Mouse (Mus musculus) hindbrain, postnatal 0 days (tissue): ENCODE measurements around the gene Pecam1. TPM values are rescaled to one million over a fixed set of nuclear protein-coding genes. Genes with fewer than 3 reads are reported as not detected.
"Not testable (repeated sequence)": the region's sequence is repeated elsewhere in the genome, so short reads cannot be mapped to it uniquely, and the experiment has no call there.

Experiments
- ATAC-seq: fragments of 200-750 bp; cut with Nextera tagmentation; 2 replicates; pipeline ENCODE4 v1.8.0; 2017; ENCODE audit warnings: mild to moderate bottlenecking, moderate TSS enrichment, moderate library complexity
- DNase-seq: peaks from one replicate; pipeline ENCODE4 v3.0.0-alpha.2; 2015; ENCODE audit warnings: low spot score
- H3K27ac ChIP-seq: fragments of 300-500 bp; sonication (generic); 2 replicates; pipeline ENCODE4 v1.5.1; 2014; ENCODE audit warnings: mild to moderate bottlenecking
- H3K27me3 ChIP-seq: fragments of 300-500 bp; sonication (generic); 2 replicates; pipeline ENCODE4 v1.6.1; 2014; ENCODE audit warnings: low read length, mixed read lengths; ENCODE audit not compliant: insufficient read depth
- H3K36me3 ChIP-seq: fragments of 300-500 bp; sonication (generic); 2 replicates; pipeline ENCODE4 v1.6.1; 2014; ENCODE audit warnings: low read length, mixed read lengths; ENCODE audit not compliant: insufficient read depth
- H3K4me1 ChIP-seq: fragments of 300-500 bp; sonication (generic); 2 replicates; pipeline ENCODE4 v1.6.1; 2014; ENCODE audit warnings: antibody characterized with exemption, low read length, mixed read lengths; ENCODE audit not compliant: insufficient read depth
- H3K4me2 ChIP-seq: fragments of 300-500 bp; sonication (generic); 2 replicates; pipeline ENCODE4 v1.6.1; 2014; ENCODE audit warnings: low read depth, mild to moderate bottlenecking, low read length, moderate library complexity, mixed read lengths
- H3K4me3 ChIP-seq: fragments of 300-500 bp; sonication (generic); 2 replicates; pipeline ENCODE4 v1.5.1; 2014; ENCODE audit warnings: low read length
- H3K9ac ChIP-seq: fragments of 300-500 bp; sonication (generic); replicated peaks from 2 replicates; pipeline ENCODE4 v1.6.1; 2014; ENCODE audit warnings: mild to moderate bottlenecking, low read length, moderate library complexity, mixed read lengths
- H3K9me3 ChIP-seq: fragments of 300-500 bp; sonication (generic); 2 replicates; pipeline ENCODE4 v1.6.1; 2016; ENCODE audit warnings: low read length, mixed read lengths
- CTCF ChIP-seq: IDR thresholded peaks from 2 replicates; pipeline ENCODE4 v1.5.1; 2016; ENCODE audit warnings: antibody characterized with exemption, control low read depth, low read depth
- WGBS: fragments of 180-500 bp; shearing (Covaris S2); extraction: QIAGEN DNeasy Blood & Tissue Kit; methylation state at CpG from one replicate; pipeline ENCODE4 v1.1.7; 2014; 5-methylcytosine and 5-hydroxymethylcytosine counted together
- polyA plus RNA-seq: library from polyadenylated mRNA; unstranded; fragments of >200 nt; fragmentation: Nextera tagmentation; extraction: Ambion mirVana; gene quantifications from 2 replicates; pipeline ENCODE4 v1.2.1, GENCODE M21; 2015
- total RNA-seq: library from RNA; depleted of rRNA; stranded (reverse); fragments of >200 nt; gene quantifications from 2 replicates; pipeline ENCODE4 v1.2.3, GENCODE M21; 2014

Pecam1 gene
- total and polyA plus RNA-seq, 2 experiments from 2014 or later: 10.9 to 19.2 TPM

DNA sequence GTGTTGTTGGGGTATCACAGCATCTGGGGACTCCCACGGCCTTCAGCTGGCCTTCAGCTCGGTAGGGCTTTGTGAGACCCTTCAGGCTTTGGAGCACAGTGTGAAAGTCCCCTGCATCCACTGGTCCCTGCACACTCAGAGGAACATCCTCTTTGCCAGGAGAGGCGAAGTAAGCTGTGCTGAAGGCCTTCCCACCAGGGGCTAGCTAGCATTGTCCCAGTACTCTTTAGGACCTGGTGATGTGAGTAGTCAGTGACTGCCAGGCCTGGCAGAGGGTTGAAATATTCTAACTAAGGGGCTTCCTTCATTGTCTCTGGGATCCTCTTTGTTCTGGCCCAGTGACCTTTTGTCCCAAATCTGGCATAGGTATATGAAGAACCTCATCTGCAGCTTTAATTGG lies 13.8 kb downstream of the Pecam1 start:
- ATAC-seq (0 out of 2 replicates have a peak, but pooled peaks have one; percentile 39), DNase-seq (no peak)
- 38% methylated on average over 3 of the region's 3 CpGs for WGBS

DNA sequence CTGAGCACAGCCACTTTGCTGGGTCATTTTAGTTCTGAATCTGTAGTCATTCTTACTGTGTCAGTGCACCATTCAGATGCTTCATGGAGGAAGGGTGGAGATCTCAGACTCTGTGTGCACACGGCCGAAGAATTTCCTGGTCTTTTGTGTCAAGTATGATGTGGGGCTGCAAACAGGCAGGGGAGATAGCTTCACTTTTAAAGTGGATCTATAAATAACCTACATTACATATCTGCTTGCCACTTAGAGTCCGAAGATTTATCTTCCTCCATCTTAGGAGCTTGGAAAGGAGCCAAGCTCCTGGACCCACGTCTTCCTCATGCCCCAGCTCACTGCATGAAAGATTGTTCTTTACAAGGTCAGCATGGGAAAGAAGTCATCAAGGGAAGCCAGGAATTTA lies 19.7 kb downstream of the Pecam1 start:
- no peak for ATAC-seq
- no peak for DNase-seq
- Histone ChIP-seq H3K4me3 (no peak overlapping the region), H3K9ac (no peak overlapping the region), H3K9me3 (no peaks in the 10 kb centered on the region), H3K4me1 (no peaks in the 10 kb centered on the region), H3K36me3 (no peaks in the 10 kb centered on the region), H3K27ac (no peak overlapping the region), H3K27me3 (no peaks in the 10 kb centered on the region), H3K4me2 (no peak overlapping the region)
- WGBS: 74% methylated on average over 4 of the region's 4 CpGs
- TF ChIP-seq CTCF: no peak

More for the DNA sequence above, 13.8 kb downstream of the Pecam1 start:
- H3K4me1 ChIP-seq: peaks cover 11% of the 10 kb centered on the region; the same call in 1 of the 2 replicates
- H3K4me3 ChIP-seq: no peak overlapping the region
- no peaks in the 10 kb centered on the region for H3K36me3 ChIP-seq
- H3K9ac ChIP-seq: no peak overlapping the region; the same call in 1 of the 2 replicates
- peak overlapping the region; percentile 62; the same call in 1 of the 2 replicates for H3K27ac ChIP-seq
- TF ChIP-seq CTCF: no peak
- no peaks in the 10 kb centered on the region for H3K27me3 ChIP-seq
- no peak overlapping the region for H3K4me2 ChIP-seq
- H3K9me3 ChIP-seq: no peaks in the 10 kb centered on the region

DNA sequence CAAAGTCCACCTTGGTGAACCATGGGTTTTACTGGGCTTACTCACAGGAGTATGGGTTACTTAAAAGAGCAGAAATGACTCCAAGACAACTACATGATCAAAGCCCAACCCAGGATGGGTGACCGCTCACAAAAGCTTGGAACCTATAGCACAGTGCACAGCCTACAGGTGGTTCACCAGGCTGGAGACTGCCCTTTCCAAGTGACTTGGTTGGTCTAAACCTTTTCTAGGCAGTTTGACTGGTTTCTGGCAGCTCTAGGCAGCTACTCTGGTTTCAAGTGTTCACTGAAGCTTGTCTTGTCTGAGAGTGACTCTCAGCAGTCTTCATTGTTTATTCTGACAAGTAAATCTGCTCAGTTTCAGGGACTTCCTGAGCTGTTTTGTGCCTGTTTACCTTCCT lies 20.8 kb downstream of the Pecam1 start:
- no peaks in the 10 kb centered on the region for H3K9me3 ChIP-seq
- no peak overlapping the region for H3K4me2 ChIP-seq
- no peaks in the 10 kb centered on the region for H3K27me3 ChIP-seq
- 95% methylated on average over 1 of the region's 1 CpGs for WGBS
- H3K36me3 ChIP-seq: no peaks in the 10 kb centered on the region
- H3K9ac ChIP-seq: no peak overlapping the region
- TF ChIP-seq CTCF: no peak
- H3K27ac ChIP-seq: no peak overlapping the region
- DNase-seq: no peak
- no peaks in the 10 kb centered on the region for H3K4me1 ChIP-seq
- no peak overlapping the region for H3K4me3 ChIP-seq
- ATAC-seq: no peak

DNA sequence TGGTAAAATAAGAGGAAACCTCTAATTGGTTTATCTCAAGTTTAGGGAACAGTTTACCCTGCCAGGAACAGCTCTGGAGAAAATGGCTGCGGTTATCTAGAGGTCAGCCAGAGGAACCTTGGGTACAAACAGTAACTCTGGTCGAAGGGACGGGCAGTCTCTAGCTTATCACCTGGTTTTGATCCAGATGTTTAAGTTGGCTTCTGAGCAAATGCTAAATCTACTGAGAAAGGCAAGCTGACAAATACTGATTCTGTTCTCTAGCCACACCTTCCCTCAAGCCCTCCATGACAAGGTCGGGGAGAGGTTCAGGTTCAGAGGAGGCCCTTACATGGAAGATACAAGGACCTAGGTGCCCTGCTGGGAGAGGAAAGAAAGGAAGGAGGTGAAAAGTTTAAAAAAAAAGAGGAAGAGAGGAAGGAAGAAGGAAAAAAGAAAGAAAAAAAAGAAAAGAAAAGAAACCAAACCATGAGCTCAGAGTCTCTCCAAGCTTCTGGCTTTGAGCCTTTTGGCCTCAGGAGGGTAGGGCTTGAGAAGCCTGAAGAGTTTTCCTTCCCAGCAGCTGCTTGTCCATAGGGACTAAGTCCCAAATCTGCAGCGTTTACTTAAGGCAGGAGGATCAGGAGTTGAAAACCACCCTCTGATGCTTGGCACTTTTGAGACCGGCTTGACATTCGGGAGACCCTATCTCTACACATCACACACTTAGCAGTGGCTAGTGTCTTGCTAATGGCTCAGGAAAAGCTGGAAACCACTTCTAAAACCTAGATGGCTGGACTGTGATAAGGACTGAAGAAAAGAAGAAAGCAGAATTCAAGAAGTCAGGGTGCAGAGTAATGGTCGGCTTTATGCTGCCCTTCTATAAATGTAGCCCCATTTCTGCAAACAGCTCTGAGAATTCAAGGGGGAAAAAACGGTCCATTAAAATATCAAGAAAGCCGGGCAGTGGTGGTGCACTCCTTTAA lies 21.7 kb downstream of the Pecam1 start:
- H3K4me3 ChIP-seq: no peak overlapping the region
- no peaks in the 10 kb centered on the region for H3K4me1 ChIP-seq
- no peaks in the 10 kb centered on the region for H3K36me3 ChIP-seq
- no peaks in the 10 kb centered on the region for H3K9me3 ChIP-seq
- H3K27me3 ChIP-seq: no peaks in the 10 kb centered on the region
- TF ChIP-seq CTCF: no peak
- 79% methylated on average over 10 of the region's 10 CpGs for WGBS
- H3K4me2 ChIP-seq: no peak overlapping the region
- H3K27ac ChIP-seq: no peak overlapping the region
- DNase-seq: no peak
- ATAC-seq: no peak
- H3K9ac ChIP-seq: no peak overlapping the region

DNA sequence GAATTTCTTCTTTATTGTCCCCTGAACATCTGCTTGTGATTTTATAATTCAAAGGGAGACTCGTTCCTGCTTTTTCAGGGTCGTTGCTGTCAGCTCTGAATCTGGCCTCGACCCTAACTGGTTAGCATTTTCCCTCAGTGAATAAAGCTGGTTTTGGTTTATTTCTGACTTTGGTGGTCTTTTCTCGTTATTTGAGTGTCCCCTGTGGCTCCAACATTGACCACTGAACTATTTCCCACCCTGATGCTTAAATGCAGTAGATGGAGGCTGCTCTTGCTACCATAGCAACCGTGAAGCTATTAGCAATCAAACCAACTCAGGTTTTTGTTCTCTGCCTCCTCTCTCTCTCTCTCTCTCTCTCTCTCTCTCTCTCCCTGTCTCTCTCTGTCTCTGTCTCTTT lies 22.5 kb downstream of the Pecam1 start:
- ATAC-seq: no peak
- no peak overlapping the region for H3K9ac ChIP-seq
- H3K4me3 ChIP-seq: no peak overlapping the region
- no peaks in the 10 kb centered on the region for H3K9me3 ChIP-seq
- no peak overlapping the region for H3K27ac ChIP-seq
- no peak overlapping the region for H3K4me2 ChIP-seq
- no peaks in the 10 kb centered on the region for H3K27me3 ChIP-seq
- H3K36me3 ChIP-seq: no peaks in the 10 kb centered on the region
- TF ChIP-seq CTCF: no peak
- no peak for DNase-seq
- WGBS: 38% methylated on average over 5 of the region's 5 CpGs
- H3K4me1 ChIP-seq: no peaks in the 10 kb centered on the region

DNA sequence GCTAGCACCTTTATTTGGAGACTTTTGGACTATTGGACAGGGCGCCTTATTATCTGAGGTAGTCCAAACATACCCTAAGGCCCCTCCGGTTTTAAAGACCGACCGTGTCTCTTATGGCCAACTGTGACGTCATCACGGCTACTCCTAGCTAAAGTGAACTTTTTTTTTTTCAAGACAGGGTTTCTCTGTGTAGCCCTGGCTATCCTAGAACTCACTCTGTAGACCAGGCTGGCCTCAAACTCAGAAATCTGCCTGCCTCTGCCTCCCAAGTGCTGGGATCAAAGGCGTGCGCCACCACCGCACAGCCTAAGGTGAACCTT lies 25.6 kb downstream of the Pecam1 start:
- ATAC-seq, DNase-seq, H3K27ac ChIP-seq, H3K36me3 ChIP-seq, H3K9ac ChIP-seq, H3K4me1 ChIP-seq, H3K27me3 ChIP-seq, H3K4me3 ChIP-seq, H3K9me3 ChIP-seq, H3K4me2 ChIP-seq: not testable (repeated sequence)
- 95% methylated on average over 9 of the region's 9 CpGs for WGBS

DNA sequence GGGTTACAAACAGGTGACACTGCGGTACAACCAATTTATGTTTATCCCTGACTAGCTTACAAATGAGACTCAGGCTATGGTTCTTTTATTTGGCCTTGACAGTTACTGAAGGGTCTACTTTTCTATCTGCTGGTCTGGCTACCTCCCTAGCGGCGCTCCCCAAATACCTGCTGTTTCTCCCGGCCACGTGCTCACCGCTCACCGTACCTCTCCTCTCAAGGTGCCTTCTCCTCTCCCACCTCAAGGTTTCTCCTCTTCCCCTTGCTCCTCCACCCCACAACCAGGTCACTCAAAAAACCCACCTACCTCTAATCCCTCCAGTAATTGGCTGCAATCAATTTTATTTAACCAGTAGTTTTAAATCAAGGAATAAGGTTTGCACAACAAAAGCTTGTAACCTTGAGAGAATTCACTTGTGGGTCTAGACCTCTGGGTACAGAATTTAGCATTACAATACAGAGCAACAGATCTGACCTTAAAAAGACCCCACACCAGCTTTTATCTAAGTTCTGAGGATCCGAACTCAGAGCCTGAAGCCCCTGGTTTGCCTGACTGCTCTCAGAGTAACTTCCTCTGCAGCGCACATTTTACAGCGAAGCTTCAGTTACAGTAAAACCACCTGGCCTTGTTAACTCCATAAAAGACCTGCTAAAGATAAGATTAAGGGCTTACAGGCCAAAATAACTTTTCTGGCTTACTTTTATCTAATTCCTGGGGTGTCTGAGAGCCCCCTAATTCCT lies 26.1 kb downstream of the Pecam1 start:
- WGBS: 85% methylated on average over 10 of the region's 10 CpGs
- no peak for DNase-seq
- H3K4me2 ChIP-seq: no peak overlapping the region
- no peaks in the 10 kb centered on the region for H3K27me3 ChIP-seq
- H3K4me3 ChIP-seq: no peak overlapping the region
- no peaks in the 10 kb centered on the region for H3K36me3 ChIP-seq
- no peak for ATAC-seq
- no peaks in the 10 kb centered on the region for H3K9me3 ChIP-seq
- no peak for TF ChIP-seq CTCF
- H3K27ac ChIP-seq: no peak overlapping the region
- H3K4me1 ChIP-seq: no peaks in the 10 kb centered on the region
- no peak overlapping the region for H3K9ac ChIP-seq
